Mouse (Mus musculus) midbrain, embryonic 13.5 days (tissue): ENCODE measurements around the gene Calhm2. TPM values are rescaled to one million over a fixed set of nuclear protein-coding genes. Genes with fewer than 3 reads are reported as not detected.

Experiments used
- polyA plus RNA-seq: library from polyadenylated mRNA; unstranded; fragments of >200 nt; fragmentation: Nextera tagmentation; extraction: Ambion mirVana; gene quantifications from 2 replicates; pipeline ENCODE4 v1.2.1, GENCODE M21; 2015

Gene Calhm2
- polyA plus RNA-seq, 1 experiment from 2014 or later, result 1.0 TPM

Other genes starting within 250 kb of the Calhm2 start
- 481 and 511 TPM in 2 replicates for gene Ina, start 123.6 kb downstream of the Calhm2 start, polyA plus RNA-seq
- 96.0 and 97.2 TPM in 2 replicates for gene Nt5c2, start 123.1 kb downstream of the Calhm2 start, polyA plus RNA-seq
- gene Pcgf6, start 87.4 kb downstream of the Calhm2 start, polyA plus RNA-seq, result 28.9 and 31.2 TPM in 2 replicates
- 6.9 and 8.0 TPM in 2 replicates for gene Taf5, start 70.5 kb downstream of the Calhm2 start, polyA plus RNA-seq
- 1,460 and 1,506 TPM in 2 replicates for gene Usmg5, start 47.6 kb downstream of the Calhm2 start, polyA plus RNA-seq
- gene Pdcd11, start 47.5 kb downstream of the Calhm2 start, polyA plus RNA-seq, result 7.7 and 8.0 TPM in 2 replicates
- not detected in 2 replicates for gene Calhm1, start 6.0 kb upstream of the Calhm2 start, polyA plus RNA-seq
- not detected in 2 replicates for gene Calhm3, start 19.5 kb upstream of the Calhm2 start, polyA plus RNA-seq
- 4.6 and 5.9 TPM in 2 replicates for gene Neurl1a, start 40.5 kb upstream of the Calhm2 start, polyA plus RNA-seq